ENCODE assay signal across 8 mouse cellular contexts in genomic region chr10:89443115-89443622, GRCm38 (mm10). TPM values are rescaled to one million over a fixed set of nuclear protein-coding genes. Genes with fewer than 3 reads are reported as not detected.
DNase-seq lines count a peak whose midpoint lies in the region; ATAC-seq lines count a peak whose summit lies in the region.

No protein-coding gene starts in this region.

- H3K9me3 ChIP-seq in limb, embryonic 12.5 days, result no peaks in the 10 kb centered on the region

- DNase-seq in layer of hippocampus, adult 9-10 months (ENCODE audit: low spot score), result peak; percentile 8
- DNase-seq in layer of hippocampus, postnatal 36 days, result no peak
- DNase-seq in brain, adult 2 months (ENCODE audit: low read depth, low spot score), result peak; percentile 21
- DNase-seq in heart, adult 8-10 months (ENCODE audit: low spot score), result peak; percentile 26
- no peak for DNase-seq in adrenal gland, adult 2 months
- no peak for DNase-seq in gastrocnemius, postnatal 25 days

- H3K4me1 ChIP-seq in limb, embryonic 12.5 days (replicated peaks), result peaks cover 12% of the 10 kb centered on the region

- ATAC-seq in limb, embryonic 12.5 days (ENCODE audit: insufficient number of reproducible peaks, insufficient read depth, low FRiP score, low TSS enrichment, low read depth), result 0 out of 2 replicates have a peak, but pooled peaks have one; percentile 28
- ATAC-seq in megakaryocyte-erythroid progenitor cell, adult 5-6 weeks (replicated peaks; ENCODE audit: low FRiP score, low TSS enrichment, poor library complexity, severe bottlenecking), result peak; percentile 38

- H3K4me2 ChIP-seq in limb, embryonic 12.5 days, result peak overlapping the region; percentile 87

- WGBS in limb, embryonic 12.5 days, result under 1% methylated on average over 17 of the region's 17 CpGs

- peak overlapping the region; percentile 57 for H3K9ac ChIP-seq in limb, embryonic 12.5 days (replicated peaks)

- no peak overlapping the region; the same call in 1 of the 2 replicates for H3K27ac ChIP-seq in limb, embryonic 12.5 days

- H3K27me3 ChIP-seq in limb, embryonic 12.5 days, result no peaks in the 10 kb centered on the region

- H3K36me3 ChIP-seq in limb, embryonic 12.5 days, result no peaks in the 10 kb centered on the region; the same call in 1 of the 2 replicates

- peak overlapping the region; percentile 58 for H3K4me3 ChIP-seq in limb, embryonic 12.5 days (replicated peaks)

RNA-seq across cellular contexts. Expression of gene Gas2l3, which starts 0.6 kb away (rescaled TPM):
- total RNA-seq in layer of hippocampus, postnatal 36 days (2021), result 1 to 10 TPM; 2.3 to 2.8 TPM
- total RNA-seq in heart, adult 8-10 months (2022), result 1 to 10 TPM; 2.7 to 4.2 (median 3.2) TPM
- 14.6 and 15.0 TPM in 2 replicates for polyA plus RNA-seq in limb, embryonic 12.5 days (2016; fragmentation: Nextera tagmentation; extraction: Ambion mirVana)
- total RNA-seq in megakaryocyte-erythroid progenitor cell, adult 5-6 weeks (2014; fragmentation: Nextera tagmentation), result 5.3 and 8.5 TPM in 2 replicates
- total RNA-seq in megakaryocyte-erythroid progenitor cell, adult 5-6 weeks (2017), result 4.9 and 12.9 TPM in 2 replicates
- total RNA-seq in adrenal gland, adult 2 months (2021), result 1 to 10 TPM; 2.3 to 8.1 TPM
- 0.38 and 1.1 TPM in 2 replicates for polyA plus RNA-seq in adrenal gland, adult 2 months (2012; rRNA removed)
- total RNA-seq in gastrocnemius, postnatal 25 days (2021), result 1 to 10 TPM; 1.6 to 3.5 TPM

Comparison
In these comparisons a context has a peak if more than half of its experiments do, and no peak if none do; other contexts are left out.
1. DNase-seq: peak in layer of hippocampus, adult 9-10 months (single experiment), brain, adult 2 months (single experiment) and heart, adult 8-10 months (single experiment); none in layer of hippocampus, postnatal 36 days (0 of 2), adrenal gland, adult 2 months (single experiment) and gastrocnemius, postnatal 25 days (single experiment).